Mouse (Mus musculus): ENCODE results near the gene Slc17a9.

Slc17a9 gene

GRCm38 (mm10) chr2:180755896-180756295 is 30.8 kb downstream of the Slc17a9 start:
- no peak for DNase-seq (ENCODE audit: low spot score)

- no peak for DNase-seq (ENCODE audit: low spot score)
Observed at GRCm38 (mm10) chr2:180756786-180757185, 31.7 kb downstream of the Slc17a9 start.

- no peak for DNase-seq (ENCODE audit: low spot score)
Observed at GRCm38 (mm10) chr2:180758513-180759263, 33.6 kb downstream of the Slc17a9 start.

GRCm38 (mm10) chr2:180764986-180765385 is 39.9 kb downstream of the Slc17a9 start:
- no peak for DNase-seq (ENCODE audit: low spot score)

- no peak for DNase-seq (ENCODE audit: low spot score)
Observed at GRCm38 (mm10) chr2:180765713-180766112, 40.6 kb downstream of the Slc17a9 start.

- DNase-seq (ENCODE audit: low spot score) = no peak
Observed at GRCm38 (mm10) chr2:180775223-180775622, 50.2 kb downstream of the Slc17a9 start.

- no peak for DNase-seq (ENCODE audit: low spot score)
Observed at GRCm38 (mm10) chr2:180775641-180776040, 50.6 kb downstream of the Slc17a9 start.

GRCm38 (mm10) chr2:180776793-180777192 is 51.7 kb downstream of the Slc17a9 start, which contains the start of gene Bhlhe23:
Gene Bhlhe23, minus strand, starts transcription at chr2:180776900.
- DNase-seq (ENCODE audit: low spot score) = no peak

GRCm38 (mm10) chr2:180779226-180780104 is 54.4 kb downstream of the Slc17a9 start:
- peak; percentile 36 for DNase-seq (ENCODE audit: low spot score)

GRCm38 (mm10) chr2:180780282-180780681 is 55.2 kb downstream of the Slc17a9 start:
- DNase-seq (ENCODE audit: low spot score) = no peak

GRCm38 (mm10) chr2:180786732-180787131 is 61.7 kb downstream of the Slc17a9 start:
- DNase-seq (ENCODE audit: low spot score) = peak; percentile 53

- no peak for DNase-seq (ENCODE audit: low spot score)
Observed at GRCm38 (mm10) chr2:180787566-180788232, 62.6 kb downstream of the Slc17a9 start.

- no peak for DNase-seq (ENCODE audit: low spot score)
Observed at GRCm38 (mm10) chr2:180788386-180788785, 63.3 kb downstream of the Slc17a9 start.

- no peak for DNase-seq (ENCODE audit: low spot score)
Observed at GRCm38 (mm10) chr2:180788843-180789242, 63.8 kb downstream of the Slc17a9 start.

- peak; percentile 58 for DNase-seq (ENCODE audit: low spot score)
Observed at GRCm38 (mm10) chr2:180791674-180792073, 66.6 kb downstream of the Slc17a9 start.
